Comparison of ENCODE assay signal across 10 mouse cellular contexts in genomic region chr1:151891194-151891593, GRCm38 (mm10).
A peak's percentile ranks its signal among the peaks of the same experiment; 100 is the strongest.
DNase-seq lines count a peak whose midpoint lies in the region; ATAC-seq and TF ChIP-seq lines count a peak whose summit lies in the region.
"Had no signal": no experiment of that assay in that cellular context is flagged by ENCODE, and none has a peak within 500 bp of the region (broad histone marks: within the 10 kb centered on the region; RNA-seq: fewer than 3 reads in every experiment).

No protein-coding gene starts in this region.

- H3K4me3 ChIP-seq in heart, postnatal 0 days (ENCODE audit: low read depth, low read length): no peak overlapping the region
- H3K4me3 ChIP-seq in embryonic facial prominence, embryonic 13.5 days: no peak overlapping the region
- H3K4me3 ChIP-seq: hindbrain, embryonic 12.5 days had no signal

- CTCF ChIA-PET in Patski (lab: Charles Lee): interaction anchor here (0.9 to 2.0 kb wide), 3 partner anchors 10 to 179 kb away, joined by 3 to 5 read pairs (median 4); no protein-coding TSS in a partner anchor

- no peak overlapping the region for H3K4me2 ChIP-seq in heart, postnatal 0 days (ENCODE audit: low read depth, low read length)
- no peak overlapping the region for H3K4me2 ChIP-seq in embryonic facial prominence, embryonic 13.5 days
- H3K4me2 ChIP-seq: hindbrain, embryonic 12.5 days had no signal

- H3K27me3 ChIP-seq in heart, postnatal 0 days (ENCODE audit: control insufficient read depth, insufficient read depth, low read length): no peaks in the 10 kb centered on the region
- no peaks in the 10 kb centered on the region for H3K27me3 ChIP-seq in Patski
- no peaks in the 10 kb centered on the region for H3K27me3 ChIP-seq in embryonic facial prominence, embryonic 13.5 days
- H3K27me3 ChIP-seq: hindbrain, embryonic 12.5 days had no signal

- no peak overlapping the region for H3K9ac ChIP-seq in heart, postnatal 0 days (replicated peaks; ENCODE audit: low read depth, low read length)
- H3K9ac ChIP-seq in embryonic facial prominence, embryonic 13.5 days: no peak overlapping the region
- H3K9ac ChIP-seq: hindbrain, embryonic 12.5 days had no signal

- H3K36me3 ChIP-seq in heart, postnatal 0 days (replicated peaks; ENCODE audit: control insufficient read depth, insufficient read depth, low read length): no peaks in the 10 kb centered on the region
- H3K36me3 ChIP-seq in embryonic facial prominence, embryonic 13.5 days: no peaks in the 10 kb centered on the region

- intact Hi-C loops in heart, postnatal 14 days (cut with DNase I): no loop called here

- peak overlapping the region; percentile 31; the same call in 1 of the 2 replicates for H3K27ac ChIP-seq in heart, postnatal 0 days (ENCODE audit: low read depth)
- H3K27ac ChIP-seq in embryonic facial prominence, embryonic 13.5 days: peak overlapping the region; percentile 88

- in situ Hi-C loops in Patski (cut with MboI; ENCODE audit: low pct_unique_long_range_greater_than_20kb): no loop called here

- POLR2A ChIA-PET in Patski (lab: Charles Lee): interaction anchor here (0.6 to 1.2 kb wide), 3 partner anchors 33 to 72 kb away, joined by 3 to 9 read pairs (median 3); no protein-coding TSS in a partner anchor

- peaks cover 30% of the 10 kb centered on the region for H3K4me1 ChIP-seq in heart, postnatal 0 days (ENCODE audit: control insufficient read depth, insufficient read depth)
- peaks cover 52% of the 10 kb centered on the region for H3K4me1 ChIP-seq in embryonic facial prominence, embryonic 13.5 days

- no peak for ATAC-seq in heart, postnatal 0 days (ENCODE audit: insufficient read depth, low read depth)
- ATAC-seq in Patski: peak; percentile 33
- ATAC-seq in embryonic facial prominence, embryonic 13.5 days (ENCODE audit: insufficient number of reproducible peaks, insufficient read depth, low FRiP score, low TSS enrichment, low read depth): no peak
- ATAC-seq in monocyte, adult 5-6 weeks (replicated peaks; ENCODE audit: insufficient number of reproducible peaks, low FRiP score, low TSS enrichment, poor library complexity, severe bottlenecking): no peak

- no peaks in the 10 kb centered on the region for H3K9me3 ChIP-seq in heart, postnatal 0 days (replicated peaks; ENCODE audit: control insufficient read depth, low read length)
- no peaks in the 10 kb centered on the region for H3K9me3 ChIP-seq in embryonic facial prominence, embryonic 13.5 days
- H3K9me3 ChIP-seq: hindbrain, embryonic 12.5 days had no signal

- 50% methylated on average over 9 of the region's 9 CpGs for WGBS in heart, postnatal 0 days
- 66% methylated on average over 9 of the region's 9 CpGs for WGBS in embryonic facial prominence, embryonic 13.5 days

- TF ChIP-seq CTCF in heart, postnatal 0 days (IDR thresholded peaks at IDR 0.05; ENCODE audit: low read depth): no peak
- TF ChIP-seq CTCF in Patski (IDR thresholded peaks at IDR 0.05): no peak

- no peak for TF ChIP-seq EP300 in heart, postnatal 0 days (IDR thresholded peaks at IDR 0.05; ENCODE audit: low read depth)

- DNase-seq in heart, postnatal 0 days (ENCODE audit: low spot score): no peak
- no peak for DNase-seq in heart, postnatal 14 days
- DNase-seq in Patski (ENCODE audit: low read depth, low spot score): no peak
- DNase-seq in lung, postnatal 10 days: peak; percentile 51
- DNase-seq in layer of hippocampus, adult 18-20 months (ENCODE audit: low spot score in 2 of 2): no peak
- DNase-seq: adrenal gland, postnatal 25 days; kidney, postnatal 10 days had no signal
